Mouse (Mus musculus) ovary, adult 2 months (tissue): ENCODE data around the gene Map1lc3b. TPM values are rescaled to one million over a fixed set of nuclear protein-coding genes. Genes with fewer than 3 reads are reported as not detected.

ENCODE experiments used
- polyA plus RNA-seq: library from polyadenylated mRNA; depleted of rRNA; stranded (reverse); fragments of >200 nt; gene quantifications from 2 replicates; pipeline ENCODE4 v1.2.3, GENCODE M21; 2012; rRNA removed

Gene Map1lc3b
- polyA plus RNA-seq, result 82.2 and 108 TPM in 2 replicates

GRCm38 (mm10) chr8:121590203-121591177 lies at the start of gene Map1lc3b:
TSS of gene Map1lc3b (plus strand) at chr8:121590361.

GRCm38 (mm10) chr8:121544276-121544785 lies 45.8 kb upstream of the Map1lc3b start, which contains the start of gene 1700018B08Rik:
TSS of gene 1700018B08Rik (minus strand) at chr8:121544320.

GRCm38 (mm10) chr8:121578676-121579451 lies 11.3 kb upstream of the Map1lc3b start, which contains the start of gene Fbxo31:
TSS of gene Fbxo31 (minus strand) at chr8:121578806.

Other genes with a start within 250 kb of the Map1lc3b start
- 0.20 and 0.29 TPM in 2 replicates for gene 1700018B08Rik, start 46.0 kb upstream of the Map1lc3b start, polyA plus RNA-seq
- gene Fbxo31, start 11.6 kb upstream of the Map1lc3b start, polyA plus RNA-seq, result 81.7 and 96.0 TPM in 2 replicates
- gene Zcchc14, start 62.5 kb downstream of the Map1lc3b start, polyA plus RNA-seq, result 56.8 and 61.6 TPM in 2 replicates
- gene Jph3, start 139.3 kb downstream of the Map1lc3b start, polyA plus RNA-seq, result 0.09 and 0.16 TPM in 2 replicates
- gene Klhdc4, start 239.2 kb downstream of the Map1lc3b start, polyA plus RNA-seq, result 23.5 and 23.9 TPM in 2 replicates